Mouse (Mus musculus): ENCODE measurements at regions not wholly inside any gene's neighbourhood (a gene's known extent, or its start where the extent isn't known, plus 50 kb on each side); places are given as distances from the start of the nearest gene placed in this dataset.

- no peak for DNase-seq (ENCODE audit: inconsistent age in 2 of 2, low spot score in 1 of 2)
These were observed 51.5 kb upstream of the D7Ertd443e start for GRCm38 (mm10) chr7:134436917-134437316.

DNA sequence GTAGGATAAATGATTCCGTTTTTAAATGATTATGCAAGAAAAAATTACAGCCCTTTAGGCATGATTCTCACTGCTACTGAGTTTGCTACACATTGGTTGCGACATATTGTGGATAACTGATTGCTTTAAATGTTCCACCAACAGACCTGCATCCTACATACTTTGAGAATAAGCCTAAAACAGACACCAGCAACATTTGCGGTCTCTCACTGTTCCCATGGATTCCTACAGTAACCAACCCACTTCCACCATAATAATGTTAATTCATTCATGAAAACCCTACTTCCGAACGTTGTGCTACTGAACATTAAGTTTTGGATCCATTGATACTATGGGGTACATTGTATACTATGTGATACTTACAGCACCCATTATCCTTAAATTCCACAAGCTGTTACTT is 53.8 kb upstream of the D7Ertd443e start:
- no peak for DNase-seq (ENCODE audit: inconsistent age in 2 of 2, low spot score in 1 of 2)

- DNase-seq (ENCODE audit: inconsistent age in 2 of 2, low spot score in 1 of 2), result no peak
These were observed 59.7 kb upstream of the D7Ertd443e start for GRCm38 (mm10) chr7:134445008-134445806.

GRCm38 (mm10) chr7:134447648-134448202 is 62.3 kb upstream of the D7Ertd443e start:
- DNase-seq (ENCODE audit: inconsistent age in 2 of 2, low spot score in 1 of 2), result no peak

DNA sequence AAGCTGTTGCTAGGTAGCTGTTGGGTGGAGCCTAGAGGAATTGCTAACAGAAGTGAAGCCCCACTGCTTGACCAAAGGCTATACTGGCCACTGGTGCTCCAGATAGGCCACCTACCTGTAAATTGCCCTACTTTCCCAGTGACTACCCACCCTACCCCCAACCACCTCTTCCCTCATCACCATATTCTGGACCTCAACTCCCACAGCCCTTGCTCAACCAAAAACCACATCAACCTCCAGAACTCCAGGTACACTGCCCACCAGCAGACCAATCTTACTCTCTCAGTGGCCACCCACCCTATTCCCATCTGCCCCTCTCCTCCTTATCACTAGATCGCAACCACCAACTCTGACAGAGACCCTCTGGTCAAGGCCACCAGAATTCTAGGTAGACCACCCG is 63.4 kb upstream of the D7Ertd443e start:
- DNase-seq (ENCODE audit: inconsistent age in 2 of 2, low spot score in 1 of 2), result no peak

DNA sequence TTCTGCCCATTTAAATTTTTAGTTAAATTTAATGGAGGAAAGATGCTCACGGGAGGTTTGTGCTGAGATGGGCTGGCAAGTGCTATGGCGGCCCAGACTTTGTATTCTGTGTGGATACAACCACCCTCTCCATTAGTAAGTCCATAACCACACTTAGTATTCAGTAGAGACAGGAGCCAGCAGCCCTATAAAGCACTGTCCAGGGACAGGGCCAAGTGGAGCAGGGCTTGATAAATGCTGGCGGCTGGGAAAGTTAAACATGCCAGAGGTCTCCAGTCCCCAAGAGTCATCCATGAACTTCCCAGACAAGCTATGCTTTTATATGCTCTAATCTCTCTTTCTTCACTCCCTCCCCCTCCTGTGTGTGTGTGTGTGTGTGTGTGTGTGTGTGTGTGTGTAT is 77.2 kb upstream of the D7Ertd443e start:
- DNase-seq (ENCODE audit: inconsistent age in 2 of 2, low spot score in 1 of 2), result no peak

DNA sequence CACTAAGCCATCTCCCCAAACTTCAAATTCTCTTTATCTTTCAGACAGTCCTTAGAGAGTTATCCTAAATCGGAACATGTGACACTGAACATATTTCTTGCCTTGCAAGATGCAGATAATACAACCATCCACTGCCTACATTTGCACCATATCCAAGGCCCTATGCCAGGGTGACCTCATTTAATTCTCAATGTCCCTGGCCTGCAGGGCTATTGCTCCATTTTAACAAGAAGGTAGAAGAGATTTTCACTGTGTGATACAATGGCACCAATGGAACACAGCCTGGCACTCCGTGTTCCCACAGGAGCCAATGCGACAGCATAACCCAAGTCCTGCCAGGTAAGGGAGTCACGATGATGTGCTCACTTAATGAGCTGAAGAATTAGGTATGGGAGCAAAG is 77.9 kb upstream of the D7Ertd443e start:
- peak in 1 of 2 experiments; percentile 52 for DNase-seq (ENCODE audit: inconsistent age in 2 of 2, low spot score in 1 of 2)

GRCm38 (mm10) chr7:134467216-134467615 is 81.8 kb upstream of the D7Ertd443e start:
- no peak for DNase-seq (ENCODE audit: inconsistent age in 2 of 2, low spot score in 1 of 2)

GRCm38 (mm10) chr7:134471286-134471685 is 85.8 kb upstream of the D7Ertd443e start:
- DNase-seq (ENCODE audit: inconsistent age in 2 of 2, low spot score in 1 of 2), result peak; percentile 32 to 78

DNA sequence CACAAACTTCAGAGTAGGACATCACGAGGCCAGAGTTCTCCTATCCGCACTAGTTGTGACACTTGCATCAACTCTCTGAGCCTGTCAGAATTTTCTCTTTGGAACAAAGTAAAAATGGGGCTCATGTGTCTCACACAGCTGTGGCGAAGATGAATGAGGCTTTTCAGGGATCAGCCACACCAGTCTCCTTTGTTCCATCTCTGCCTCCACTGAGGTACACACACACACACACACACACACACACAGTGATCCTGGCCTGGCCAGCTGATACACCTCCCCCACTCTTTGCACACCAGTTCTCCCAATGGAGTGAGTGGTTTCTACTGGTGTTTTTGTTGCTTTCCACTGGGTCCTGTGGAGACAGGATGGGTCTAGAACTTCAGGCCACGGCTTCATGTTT is 105.9 kb upstream of the D7Ertd443e start:
- DNase-seq (ENCODE audit: inconsistent age in 2 of 2, low spot score in 1 of 2), result no peak

DNA sequence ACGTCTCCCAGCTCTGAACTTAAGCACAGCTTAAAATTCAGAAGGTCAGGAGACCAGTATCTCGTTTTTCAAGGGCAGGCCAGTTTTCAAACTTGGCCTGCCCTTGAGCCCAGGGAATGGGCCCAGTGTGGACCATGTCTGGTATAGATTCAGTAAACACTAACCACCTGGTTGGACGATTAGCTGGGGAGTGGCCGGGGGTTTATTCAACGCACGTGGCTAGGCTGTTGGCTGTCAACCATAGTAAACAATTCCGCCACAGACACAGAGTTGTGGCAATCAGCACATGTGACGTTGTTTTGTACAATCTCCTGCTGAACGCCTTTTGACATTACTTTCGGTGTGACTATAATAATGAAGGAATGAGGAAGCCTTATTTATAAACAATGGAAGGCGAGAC is 111.8 kb upstream of the D7Ertd443e start:
- peak; percentile 28 to 59 for DNase-seq (ENCODE audit: inconsistent age in 2 of 2, low spot score in 1 of 2)

DNA sequence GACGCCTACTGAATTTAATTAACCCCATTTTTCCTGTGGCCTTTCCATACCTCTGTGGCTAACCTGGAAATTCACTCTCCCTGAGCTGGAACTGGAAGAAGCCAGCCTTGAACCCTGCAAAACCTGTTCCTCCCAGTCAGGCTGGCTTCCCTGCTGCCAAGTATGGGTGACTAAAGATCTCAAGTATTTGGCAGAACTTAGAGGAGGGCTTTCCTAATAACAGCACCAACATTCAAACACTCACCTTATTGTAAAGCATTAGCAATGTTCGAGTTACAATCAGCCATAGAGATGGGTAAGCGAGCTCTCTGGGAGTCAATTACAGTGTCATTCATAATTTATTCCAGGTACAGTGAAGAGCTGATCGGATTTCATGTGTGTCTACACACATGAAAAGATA is 112.4 kb upstream of the D7Ertd443e start:
- peak in 1 of 2 experiments; percentile 53 for DNase-seq (ENCODE audit: inconsistent age in 2 of 2, low spot score in 1 of 2)

GRCm38 (mm10) chr7:134498716-134499115 is 113.3 kb upstream of the D7Ertd443e start:
- DNase-seq (ENCODE audit: inconsistent age in 2 of 2, low spot score in 1 of 2), result peak; percentile 46 to 75

GRCm38 (mm10) chr7:134499429-134499828 is 114.0 kb upstream of the D7Ertd443e start:
- DNase-seq (ENCODE audit: inconsistent age in 2 of 2, low spot score in 1 of 2), result no peak

- no peak for DNase-seq (ENCODE audit: inconsistent age in 2 of 2, low spot score in 1 of 2)
These were observed 114.7 kb upstream of the D7Ertd443e start for GRCm38 (mm10) chr7:134500210-134500609.

- peak in 1 of 2 experiments; percentile 45 for DNase-seq (ENCODE audit: inconsistent age in 2 of 2, low spot score in 1 of 2)
These were observed 115.6 kb upstream of the D7Ertd443e start for GRCm38 (mm10) chr7:134501079-134501478.

GRCm38 (mm10) chr7:134510333-134510928 is 125.0 kb upstream of the D7Ertd443e start:
- DNase-seq (ENCODE audit: inconsistent age in 2 of 2, low spot score in 1 of 2), result peak in 1 of 2 experiments; percentile 14

DNA sequence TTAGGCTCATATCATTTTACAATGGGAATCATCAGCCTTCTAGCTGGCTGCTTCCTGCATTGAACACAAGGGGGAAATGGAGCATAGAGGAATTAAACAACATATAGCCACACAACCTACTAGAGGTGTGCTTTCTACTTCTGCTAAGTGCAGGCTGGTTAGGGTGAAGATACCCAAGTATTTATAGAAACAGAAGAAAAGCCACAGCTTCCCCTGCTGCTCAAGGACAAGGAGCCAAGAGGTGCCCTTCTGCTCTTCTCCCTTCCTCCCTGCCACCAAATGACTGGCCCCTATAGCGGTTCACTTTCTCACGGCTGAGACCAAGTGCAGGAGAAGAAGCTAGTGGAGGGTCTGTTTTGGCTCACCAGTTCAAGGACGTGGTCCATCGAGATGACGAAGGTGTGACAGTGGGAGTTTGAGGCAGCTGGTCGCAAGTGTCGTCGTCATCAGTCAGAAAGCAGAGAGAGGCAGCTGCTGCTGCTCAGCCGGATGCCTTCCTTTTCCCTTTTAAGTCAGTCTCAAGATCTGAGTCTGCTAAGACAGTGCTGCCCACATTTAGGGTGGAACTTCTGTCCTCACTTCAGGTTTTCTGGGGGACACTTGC is 134.0 kb upstream of the D7Ertd443e start:
- peak; percentile 37 to 65 for DNase-seq (ENCODE audit: inconsistent age in 2 of 2, low spot score in 1 of 2)

DNA sequence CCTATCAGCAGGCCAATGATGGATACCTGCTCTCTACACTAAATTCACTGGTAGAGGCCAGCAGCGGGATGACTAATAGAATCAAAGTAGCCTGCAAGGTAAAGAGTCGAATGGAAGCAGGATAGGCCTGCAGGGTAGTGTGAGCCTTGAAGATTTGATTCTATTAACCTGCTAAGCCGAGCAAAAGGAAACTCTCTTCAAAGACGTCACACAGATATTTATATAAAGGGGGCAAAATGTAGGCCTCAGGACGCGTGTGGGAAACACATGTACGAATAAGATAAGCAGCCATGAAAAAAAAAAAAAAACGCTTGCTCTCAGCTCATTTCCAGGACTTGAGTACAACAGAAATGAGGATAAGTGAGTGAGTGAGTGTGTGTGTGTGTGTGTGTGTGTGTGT is 138.4 kb upstream of the D7Ertd443e start:
- no peak for DNase-seq (ENCODE audit: inconsistent age in 2 of 2, low spot score in 1 of 2)

- DNase-seq (ENCODE audit: inconsistent age in 2 of 2, low spot score in 1 of 2), result no peak
These were observed 139.6 kb upstream of the D7Ertd443e start for GRCm38 (mm10) chr7:134525041-134525440.

- DNase-seq (ENCODE audit: inconsistent age in 2 of 2, low spot score in 1 of 2), result no peak
These were observed 140.0 kb upstream of the D7Ertd443e start for GRCm38 (mm10) chr7:134525461-134525860.

- DNase-seq (ENCODE audit: inconsistent age in 2 of 2, low spot score in 1 of 2), result peak in 1 of 2 experiments; percentile 73
These were observed 141.9 kb upstream of the D7Ertd443e start for GRCm38 (mm10) chr7:134527351-134527750.
